Mouse (Mus musculus) embryonic facial prominence, embryonic 13.5 days (tissue): ENCODE data around the gene Sh2d3c. TPM values are rescaled to one million over a fixed set of nuclear protein-coding genes. Genes with fewer than 3 reads are reported as not detected.

ENCODE experiments used
- ATAC-seq: fragments of 200-750 bp; cut with Nextera tagmentation; 2 replicates; pipeline ENCODE4 v1.8.0; 2017; ENCODE audit warnings: low read depth; ENCODE audit not compliant: insufficient number of reproducible peaks, insufficient read depth, low FRiP score, low TSS enrichment
- H3K27ac ChIP-seq: fragments of 300-500 bp; sonication (generic); 2 replicates; pipeline ENCODE4 v1.5.1; 2015; ENCODE audit warnings: moderate library complexity, mild to moderate bottlenecking, inconsistent platforms
- H3K27me3 ChIP-seq: fragments of 300-500 bp; sonication (generic); 2 replicates; pipeline ENCODE4 v1.6.1; 2015; ENCODE audit warnings: mild to moderate bottlenecking, inconsistent platforms
- H3K36me3 ChIP-seq: fragments of 300-500 bp; sonication (generic); 2 replicates; pipeline ENCODE4 v1.6.1; 2015; ENCODE audit warnings: mild to moderate bottlenecking, inconsistent platforms
- H3K4me1 ChIP-seq: fragments of 300-500 bp; sonication (generic); 2 replicates; pipeline ENCODE4 v1.6.1; 2015; ENCODE audit warnings: inconsistent platforms
- H3K4me2 ChIP-seq: fragments of 300-500 bp; sonication (generic); 2 replicates; pipeline ENCODE4 v1.6.1; 2015; ENCODE audit warnings: moderate library complexity, mild to moderate bottlenecking, inconsistent platforms
- H3K4me3 ChIP-seq: fragments of 300-500 bp; sonication (generic); 2 replicates; pipeline ENCODE4 v1.5.1; 2015; ENCODE audit warnings: mild to moderate bottlenecking, inconsistent platforms
- H3K9ac ChIP-seq: fragments of 300-500 bp; sonication (generic); 2 replicates; pipeline ENCODE4 v1.6.1; 2015; ENCODE audit warnings: mild to moderate bottlenecking, inconsistent platforms
- H3K9me3 ChIP-seq: fragments of 300-500 bp; sonication (generic); 2 replicates; pipeline ENCODE4 v1.6.1; 2016; ENCODE audit warnings: inconsistent platforms
- WGBS: fragments of 180-500 bp; shearing (Covaris S2); methylation state at CpG from one replicate; pipeline ENCODE4 v1.1.7; 2015; ENCODE audit warnings: mixed read lengths; 5-methylcytosine and 5-hydroxymethylcytosine counted together
- polyA plus RNA-seq: library from polyadenylated mRNA; unstranded; fragments of >200 nt; fragmentation: Nextera tagmentation; extraction: Ambion mirVana; gene quantifications from 2 replicates; pipeline ENCODE4 v1.2.1, GENCODE M21; 2015

The Sh2d3c gene
- polyA plus RNA-seq = 19.4 and 21.8 TPM in 2 replicates

GRCm38 (mm10) chr2:32720681-32721229, at the start of gene Sh2d3c:
Gene Sh2d3c, plus strand, starts transcription at chr2:32721055.
- H3K4me2 ChIP-seq = peak within 1 kb of the TSS; percentile 53
- no peaks in the 10 kb centered on the region for H3K27me3 ChIP-seq
- peak within 1 kb of the TSS; percentile 30 for H3K4me3 ChIP-seq
- H3K36me3 ChIP-seq = peaks cover 8% of the 10 kb centered on the region; the same call in 1 of the 2 replicates
- 0 out of 2 replicates have a peak, but pooled peaks have one; percentile 35 for ATAC-seq
- 32% methylated on average over 8 of the region's 8 CpGs for WGBS
- peaks cover 28% of the 10 kb centered on the region for H3K4me1 ChIP-seq
- peak within 1 kb of the TSS; percentile 41 for H3K9ac ChIP-seq
- no peaks in the 10 kb centered on the region for H3K9me3 ChIP-seq
- peak within 1 kb of the TSS; percentile 52 for H3K27ac ChIP-seq

GRCm38 (mm10) chr2:32671147-32671546, 49.7 kb upstream of the Sh2d3c start:
- Histone ChIP-seq H3K9ac (no peak overlapping the region), H3K4me1 (no peaks in the 10 kb centered on the region), H3K27ac (no peak overlapping the region), H3K4me3 (no peak overlapping the region), H3K36me3 (peaks cover 37% of the 10 kb centered on the region; the same call in 1 of the 2 replicates), H3K27me3 (no peaks in the 10 kb centered on the region), H3K4me2 (no peak overlapping the region), H3K9me3 (no peaks in the 10 kb centered on the region)
- no peak for ATAC-seq
- WGBS = 85% methylated on average over 9 of the region's 9 CpGs

DNA sequence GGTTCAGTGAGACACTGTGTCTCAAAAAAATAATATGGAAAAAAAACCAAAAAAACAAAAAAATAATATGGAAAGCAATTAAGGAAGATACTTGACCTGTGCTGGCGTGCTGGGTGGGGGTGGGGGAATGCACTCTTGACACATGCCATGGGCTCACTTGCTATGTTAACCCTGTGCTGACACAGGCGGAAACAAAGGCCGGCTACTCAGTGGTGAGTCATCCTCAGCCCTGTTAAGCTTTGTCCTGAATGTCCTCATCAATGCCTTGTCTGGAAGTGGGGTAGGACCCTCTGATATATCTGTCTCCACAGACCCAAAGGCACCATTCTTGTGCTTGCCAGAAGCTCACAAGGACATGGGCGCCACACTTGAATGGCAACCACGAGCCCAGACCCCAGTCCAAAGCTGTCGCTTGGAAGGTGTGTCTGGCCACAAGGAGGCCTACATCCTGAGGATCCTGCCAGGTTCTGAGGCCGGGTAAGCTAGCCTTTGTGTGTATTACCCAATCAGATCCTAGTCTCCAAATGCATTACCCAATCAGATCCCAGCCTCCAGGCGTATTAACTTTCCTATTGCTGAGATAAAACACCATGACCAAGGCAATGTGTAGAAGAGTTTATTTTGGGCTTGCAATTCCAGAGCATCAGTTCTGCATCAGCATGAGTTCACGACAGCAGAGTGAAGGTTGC, 48.8 kb upstream of the Sh2d3c start:
- Histone ChIP-seq H3K9ac (no peak overlapping the region), H3K4me2 (no peak overlapping the region), H3K27ac (no peak overlapping the region), H3K36me3 (peaks cover 40% of the 10 kb centered on the region; the same call in 1 of the 2 replicates), H3K27me3 (no peaks in the 10 kb centered on the region), H3K9me3 (no peaks in the 10 kb centered on the region), H3K4me1 (no peaks in the 10 kb centered on the region), H3K4me3 (no peak overlapping the region)
- no peak for ATAC-seq
- 67% methylated on average over 9 of the region's 9 CpGs for WGBS

GRCm38 (mm10) chr2:32673176-32673917, 47.5 kb upstream of the Sh2d3c start:
- H3K36me3 ChIP-seq = peaks cover 47% of the 10 kb centered on the region; the same call in 1 of the 2 replicates
- H3K4me3 ChIP-seq = no peak overlapping the region
- H3K4me2 ChIP-seq = no peak overlapping the region
- ATAC-seq = no peak
- WGBS = 80% methylated on average over 16 of the region's 16 CpGs
- no peak overlapping the region for H3K9ac ChIP-seq
- no peaks in the 10 kb centered on the region for H3K9me3 ChIP-seq
- no peaks in the 10 kb centered on the region for H3K4me1 ChIP-seq
- H3K27me3 ChIP-seq = no peaks in the 10 kb centered on the region
- H3K27ac ChIP-seq = no peak overlapping the region

GRCm38 (mm10) chr2:32676821-32677220, 44.0 kb upstream of the Sh2d3c start:
- H3K4me3 ChIP-seq = no peak overlapping the region
- no peak overlapping the region for H3K27ac ChIP-seq
- H3K9me3 ChIP-seq = no peaks in the 10 kb centered on the region
- ATAC-seq = no peak
- no peak overlapping the region for H3K9ac ChIP-seq
- H3K4me1 ChIP-seq = peaks cover 18% of the 10 kb centered on the region
- H3K4me2 ChIP-seq = no peak overlapping the region
- H3K27me3 ChIP-seq = no peaks in the 10 kb centered on the region
- peaks cover 53% of the 10 kb centered on the region for H3K36me3 ChIP-seq
- 89% methylated on average over 3 of the region's 3 CpGs for WGBS

DNA sequence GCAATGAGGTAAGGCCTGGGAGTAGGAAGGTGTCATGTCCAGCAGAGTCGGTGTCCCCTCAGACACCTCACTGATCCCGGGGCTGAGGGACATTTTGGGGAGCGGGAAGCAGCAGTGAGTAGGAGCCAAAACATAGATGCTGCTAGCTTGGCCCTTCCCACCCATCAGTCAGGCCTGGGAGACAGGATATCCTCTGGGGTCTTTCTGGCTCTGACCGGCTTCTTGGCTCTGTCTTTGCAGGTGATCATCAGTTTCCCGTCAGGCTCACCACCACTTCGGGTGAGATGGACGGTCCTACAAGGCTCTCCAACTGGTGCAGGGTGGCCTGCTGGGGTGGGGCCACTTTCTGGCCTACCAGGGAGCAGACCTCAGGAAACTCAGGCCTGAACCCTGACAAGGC, 43.2 kb upstream of the Sh2d3c start:
- H3K4me3 ChIP-seq = no peak overlapping the region
- H3K27me3 ChIP-seq = no peaks in the 10 kb centered on the region
- no peak for ATAC-seq
- H3K4me1 ChIP-seq = peaks cover 23% of the 10 kb centered on the region
- peaks cover 53% of the 10 kb centered on the region for H3K36me3 ChIP-seq
- no peaks in the 10 kb centered on the region for H3K9me3 ChIP-seq
- WGBS = 96% methylated on average over 7 of the region's 7 CpGs
- no peak overlapping the region for H3K9ac ChIP-seq
- no peak overlapping the region for H3K4me2 ChIP-seq
- H3K27ac ChIP-seq = no peak overlapping the region

DNA sequence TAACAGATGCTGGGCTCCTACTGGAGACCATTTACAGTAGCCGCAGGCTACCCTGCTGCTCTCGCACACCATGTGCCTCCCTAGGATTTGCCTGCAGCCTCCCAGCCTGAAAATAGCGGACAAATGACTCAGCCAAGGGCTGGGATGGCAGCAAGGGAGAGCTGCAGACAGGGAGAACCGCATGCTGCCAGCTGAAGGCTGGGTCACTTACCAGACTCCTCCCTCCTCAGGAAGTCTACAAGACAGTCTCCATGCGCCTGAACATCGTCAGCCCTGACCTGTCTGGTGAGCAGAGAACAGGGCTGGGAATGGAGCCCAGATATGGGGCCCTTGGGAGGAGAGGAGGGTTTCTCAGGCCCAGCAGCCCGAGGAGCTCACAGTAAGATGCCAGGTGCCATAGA, 40.8 kb upstream of the Sh2d3c start:
- WGBS = 36% methylated on average over 7 of the region's 7 CpGs
- Histone ChIP-seq H3K27ac (peak overlapping the region; percentile 51; the same call in 1 of the 2 replicates), H3K36me3 (peaks cover 65% of the 10 kb centered on the region), H3K4me3 (no peak overlapping the region), H3K9me3 (no peaks in the 10 kb centered on the region), H3K4me1 (peaks cover 23% of the 10 kb centered on the region), H3K4me2 (no peak overlapping the region), H3K27me3 (no peaks in the 10 kb centered on the region), H3K9ac (0 out of 2 replicates have a peak overlapping the region, but pooled peaks have one; percentile 6)
- no peak for ATAC-seq

GRCm38 (mm10) chr2:32680961-32681650, 39.7 kb upstream of the Sh2d3c start:
- H3K4me2 ChIP-seq = no peak overlapping the region
- H3K27me3 ChIP-seq = no peaks in the 10 kb centered on the region
- peaks cover 67% of the 10 kb centered on the region for H3K36me3 ChIP-seq
- WGBS = 82% methylated on average over 19 of the region's 19 CpGs
- H3K4me1 ChIP-seq = peaks cover 23% of the 10 kb centered on the region
- no peak for ATAC-seq
- H3K27ac ChIP-seq = peak overlapping the region; percentile 60
- H3K9ac ChIP-seq = 0 out of 2 replicates have a peak overlapping the region, but pooled peaks have one; percentile 36
- H3K4me3 ChIP-seq = no peak overlapping the region
- H3K9me3 ChIP-seq = no peaks in the 10 kb centered on the region

DNA sequence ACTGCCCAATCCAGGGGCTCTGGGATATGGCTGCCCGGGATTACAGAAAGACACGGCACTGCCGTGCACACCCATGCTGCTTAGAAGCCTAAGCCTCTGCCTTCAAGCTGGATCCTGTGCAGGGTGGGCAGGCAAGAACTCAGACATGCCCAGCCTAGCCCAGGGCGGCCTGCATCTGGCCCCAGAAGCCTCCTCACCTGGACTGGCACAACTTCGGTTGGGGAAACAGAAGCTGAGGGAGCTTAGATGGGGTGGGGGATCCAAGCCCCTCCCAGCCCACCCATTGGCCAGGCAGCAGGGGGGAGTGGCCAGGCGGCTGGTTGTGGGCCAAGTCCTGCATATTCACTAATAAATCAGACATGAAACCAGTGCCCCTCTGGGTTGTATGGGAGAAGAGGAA, 39.1 kb upstream of the Sh2d3c start:
- Histone ChIP-seq H3K4me3 (no peak overlapping the region), H3K27ac (peak overlapping the region; percentile 60), H3K4me1 (peaks cover 23% of the 10 kb centered on the region), H3K9ac (0 out of 2 replicates have a peak overlapping the region, but pooled peaks have one; percentile 36), H3K36me3 (peaks cover 74% of the 10 kb centered on the region), H3K4me2 (no peak overlapping the region), H3K27me3 (no peaks in the 10 kb centered on the region), H3K9me3 (no peaks in the 10 kb centered on the region)
- WGBS = 51% methylated on average over 6 of the region's 6 CpGs
- 0 out of 2 replicates have a peak, but pooled peaks have one; percentile 56 for ATAC-seq

DNA sequence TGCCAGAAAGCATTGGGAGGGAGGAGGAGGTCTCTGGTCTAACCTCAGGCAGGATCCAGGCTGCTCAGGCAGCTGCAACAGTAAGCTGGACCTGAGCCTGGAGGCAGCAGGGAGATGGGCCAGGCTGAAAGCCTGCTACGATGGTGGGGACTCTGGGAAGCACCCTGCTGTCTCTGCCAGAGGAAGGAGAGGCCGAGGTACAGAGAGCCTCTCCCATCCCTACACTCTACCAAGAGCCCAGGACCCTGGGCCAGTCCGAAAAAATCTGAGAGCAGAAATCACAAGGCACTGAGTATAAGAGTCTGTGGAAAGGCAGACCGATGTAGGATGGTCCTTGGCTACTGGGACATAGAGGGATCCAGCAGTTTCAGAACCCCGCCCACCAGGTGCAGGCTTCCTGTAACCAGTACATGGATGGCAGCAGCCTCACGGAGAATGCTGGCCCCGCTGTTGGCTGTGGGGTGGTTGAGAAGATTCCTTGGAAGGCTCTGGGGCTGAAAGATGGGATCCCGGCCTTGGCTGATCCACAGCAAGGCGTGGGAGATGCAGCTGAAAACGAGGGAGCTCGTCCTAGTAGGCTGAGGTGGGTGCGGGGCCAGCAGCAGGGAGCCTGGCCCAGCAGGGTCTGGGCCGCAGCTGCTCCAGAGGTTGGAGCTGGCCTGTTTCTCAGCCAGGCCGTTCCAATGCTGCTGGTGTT, 38.0 kb upstream of the Sh2d3c start:
- no peak for ATAC-seq
- peaks cover 75% of the 10 kb centered on the region for H3K36me3 ChIP-seq
- H3K27ac ChIP-seq = no peak overlapping the region
- H3K9me3 ChIP-seq = no peaks in the 10 kb centered on the region
- no peak overlapping the region for H3K4me2 ChIP-seq
- peaks cover 23% of the 10 kb centered on the region for H3K4me1 ChIP-seq
- 80% methylated on average over 14 of the region's 14 CpGs for WGBS
- 0 out of 2 replicates have a peak overlapping the region, but pooled peaks have one; percentile 12 for H3K9ac ChIP-seq
- H3K27me3 ChIP-seq = no peaks in the 10 kb centered on the region
- no peak overlapping the region for H3K4me3 ChIP-seq

DNA sequence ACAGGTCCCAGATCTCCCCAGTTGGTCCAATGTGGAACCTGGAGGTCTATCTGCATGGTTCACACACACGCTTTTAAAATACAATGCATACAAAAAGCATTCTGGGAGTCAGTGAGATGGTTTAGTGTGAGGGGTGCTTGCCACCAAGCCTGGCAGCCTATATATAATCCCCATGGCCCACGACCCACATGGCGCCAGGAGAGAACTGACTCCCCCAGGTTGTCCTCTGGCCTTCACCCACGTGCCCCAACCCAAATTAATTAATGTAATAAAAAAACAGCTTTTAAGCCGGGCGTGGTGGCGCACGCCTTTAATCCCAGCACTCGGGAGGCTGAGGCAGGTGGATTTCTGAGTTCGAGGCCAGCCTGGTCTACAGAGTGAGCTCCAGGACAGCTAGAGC, 37.2 kb upstream of the Sh2d3c start:
- WGBS = 90% methylated on average over 10 of the region's 10 CpGs
- no peak overlapping the region for H3K4me2 ChIP-seq
- no peak overlapping the region for H3K4me3 ChIP-seq
- no peak overlapping the region for H3K27ac ChIP-seq
- H3K9me3 ChIP-seq = no peaks in the 10 kb centered on the region
- H3K9ac ChIP-seq = no peak overlapping the region
- peaks cover 23% of the 10 kb centered on the region for H3K4me1 ChIP-seq
- ATAC-seq = no peak
- H3K27me3 ChIP-seq = no peaks in the 10 kb centered on the region
- peaks cover 79% of the 10 kb centered on the region for H3K36me3 ChIP-seq
